Mouse (Mus musculus) hindbrain, embryonic 13.5 days (tissue): ENCODE data around the gene Bpifa3. TPM values are rescaled to one million over a fixed set of nuclear protein-coding genes. Genes with fewer than 3 reads are reported as not detected.
"Not testable (repeated sequence)": the region's sequence is repeated elsewhere in the genome, so short reads cannot be mapped to it uniquely, and the experiment has no call there.

Experiments used
- ATAC-seq: fragments of 200-750 bp; cut with Nextera tagmentation; 2 replicates; pipeline ENCODE4 v1.8.0; 2017; ENCODE audit warnings: moderate TSS enrichment; ENCODE audit not compliant: low FRiP score
- H3K27ac ChIP-seq: fragments of 300-500 bp; sonication (generic); 2 replicates; pipeline ENCODE4 v1.5.1; 2015; ENCODE audit warnings: inconsistent platforms, mild to moderate bottlenecking, moderate library complexity
- H3K27me3 ChIP-seq: fragments of 300-500 bp; sonication (generic); 2 replicates; pipeline ENCODE4 v1.6.1; 2015; ENCODE audit warnings: mild to moderate bottlenecking, inconsistent platforms
- H3K36me3 ChIP-seq: fragments of 300-500 bp; sonication (generic); 2 replicates; pipeline ENCODE4 v1.6.1; 2015; ENCODE audit warnings: mild to moderate bottlenecking, inconsistent platforms
- H3K4me1 ChIP-seq: fragments of 300-500 bp; sonication (generic); replicated peaks from 2 replicates; pipeline ENCODE4 v1.6.1; 2015; ENCODE audit warnings: inconsistent platforms
- H3K4me2 ChIP-seq: fragments of 300-500 bp; sonication (generic); 2 replicates; pipeline ENCODE4 v1.6.1; 2015; ENCODE audit warnings: inconsistent platforms, mild to moderate bottlenecking, moderate library complexity
- H3K4me3 ChIP-seq: fragments of 300-500 bp; sonication (generic); 2 replicates; pipeline ENCODE4 v1.5.1; 2015; ENCODE audit warnings: mild to moderate bottlenecking, inconsistent platforms
- H3K9ac ChIP-seq: fragments of 300-500 bp; sonication (generic); 2 replicates; pipeline ENCODE4 v1.6.1; 2015; ENCODE audit warnings: mild to moderate bottlenecking, inconsistent platforms
- H3K9me3 ChIP-seq: fragments of 300-500 bp; sonication (generic); 2 replicates; pipeline ENCODE4 v1.6.1; 2016; ENCODE audit warnings: inconsistent platforms
- WGBS: fragments of 180-500 bp; shearing (Covaris S2); methylation state at CpG from one replicate; pipeline ENCODE4 v1.1.7; 2015; 5-methylcytosine and 5-hydroxymethylcytosine counted together
- polyA plus RNA-seq: library from polyadenylated mRNA; unstranded; fragments of >200 nt; fragmentation: Nextera tagmentation; extraction: Ambion mirVana; gene quantifications from 2 replicates; pipeline ENCODE4 v1.2.1, GENCODE M21; 2015

The Bpifa3 gene
- not detected in 2 replicates for polyA plus RNA-seq

DNA sequence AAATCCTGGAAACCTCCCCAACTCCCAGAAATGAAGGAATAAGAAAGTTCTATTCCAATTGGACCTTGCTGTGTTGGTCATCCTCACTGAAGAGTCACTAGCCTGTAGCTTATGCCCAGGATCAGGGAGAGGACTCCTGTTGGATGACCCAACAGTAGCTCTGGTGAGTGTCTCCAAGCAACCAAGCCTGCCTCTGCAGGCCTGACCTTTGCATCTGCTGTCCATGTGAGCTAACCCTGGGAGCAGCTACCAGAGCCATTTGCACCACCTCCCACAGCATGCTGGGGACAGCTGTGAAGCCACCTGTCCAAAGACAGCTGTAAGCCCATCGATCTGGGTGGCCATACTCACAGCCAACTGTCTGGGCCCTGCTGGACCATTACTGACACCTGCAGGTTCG lies at the start of gene Bpifa3:
TSS of gene Bpifa3 (plus strand) at position 217 of the 400 bp plus-strand sequence.
- WGBS = 71% methylated on average over 2 of the region's 2 CpGs

DNA sequence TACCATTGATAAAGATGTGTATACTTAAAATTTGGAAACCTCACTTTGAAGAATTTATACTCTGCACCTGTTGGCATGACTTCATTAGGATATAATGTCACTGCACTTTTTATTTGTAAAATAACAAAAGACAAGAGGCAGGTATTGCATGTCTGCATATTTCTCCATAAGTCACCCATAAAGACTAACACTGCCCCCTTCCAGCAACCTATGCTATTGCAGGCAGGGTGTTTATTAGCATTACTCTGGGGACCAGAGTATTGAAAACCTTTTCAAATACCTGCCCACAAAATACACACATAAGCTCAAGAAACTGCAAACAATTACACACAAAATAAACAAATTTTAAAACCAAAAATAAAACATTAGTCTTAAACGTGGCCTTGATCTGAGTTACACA lies 32.4 kb upstream of the Bpifa3 start:
- no peaks in the 10 kb centered on the region for H3K9me3 ChIP-seq
- H3K4me1 ChIP-seq = no peaks in the 10 kb centered on the region
- no peak overlapping the region for H3K9ac ChIP-seq
- H3K4me2 ChIP-seq = no peak overlapping the region
- H3K4me3 ChIP-seq = no peak overlapping the region
- H3K27ac ChIP-seq = no peak overlapping the region
- no peaks in the 10 kb centered on the region for H3K27me3 ChIP-seq
- no peaks in the 10 kb centered on the region for H3K36me3 ChIP-seq
- 52% methylated on average over 1 of the region's 1 CpGs for WGBS
- no peak for ATAC-seq

More for the DNA sequence above, at the start of gene Bpifa3:
- Histone ChIP-seq H3K4me3 (no peak within 1 kb of the TSS), H3K9ac (no peak within 1 kb of the TSS), H3K27me3 (no peaks in the 10 kb centered on the region), H3K27ac (no peak within 1 kb of the TSS), H3K4me2 (no peak within 1 kb of the TSS), H3K36me3 (no peaks in the 10 kb centered on the region), H3K9me3 (no peaks in the 10 kb centered on the region), H3K4me1 (no peaks in the 10 kb centered on the region)
- ATAC-seq = no peak

DNA sequence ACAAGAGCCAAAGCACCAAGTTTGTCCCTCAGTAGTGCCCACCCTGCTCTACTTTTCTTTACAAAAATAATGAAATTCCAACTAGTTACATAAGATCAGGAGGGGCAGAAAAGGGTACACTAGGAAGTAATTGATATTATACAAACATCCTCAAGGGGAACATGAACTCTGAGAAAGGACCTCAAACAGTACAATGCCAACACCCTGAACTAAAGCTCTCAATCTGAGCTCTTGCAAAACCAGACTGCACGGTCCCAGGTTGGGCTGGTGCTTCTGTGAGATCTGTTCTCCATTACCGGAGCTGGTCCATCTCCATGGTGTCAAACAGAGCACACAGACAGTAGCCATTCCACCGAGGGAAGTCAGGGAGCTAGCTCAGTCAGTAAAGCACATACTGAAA lies 12.8 kb upstream of the Bpifa3 start:
- Histone ChIP-seq H3K4me1 (no peaks in the 10 kb centered on the region), H3K36me3 (no peaks in the 10 kb centered on the region), H3K4me3 (no peak overlapping the region), H3K9ac (no peak overlapping the region), H3K4me2 (no peak overlapping the region), H3K9me3 (no peaks in the 10 kb centered on the region), H3K27me3 (no peaks in the 10 kb centered on the region), H3K27ac (no peak overlapping the region)
- no peak for ATAC-seq
- 93% methylated on average over 3 of the region's 3 CpGs for WGBS

DNA sequence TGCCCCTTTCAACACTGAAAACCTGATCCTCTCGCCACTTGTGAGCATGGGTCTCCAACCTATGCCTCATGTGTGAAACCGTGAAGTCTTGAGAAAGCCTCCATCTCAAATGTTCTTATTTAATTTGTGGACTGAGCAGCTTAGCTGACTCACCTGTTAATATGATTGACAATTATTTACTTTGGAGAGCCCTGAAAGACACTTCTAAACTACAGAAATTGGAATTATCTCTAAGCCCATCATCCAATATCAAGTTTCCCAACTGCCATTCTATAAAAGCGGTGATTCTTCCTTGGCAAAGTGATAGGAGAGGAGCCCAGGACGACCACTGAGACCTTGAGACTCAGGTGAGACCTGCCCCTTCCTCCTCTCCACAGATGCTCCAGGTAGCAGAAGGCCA lies 12.4 kb downstream of the Bpifa3 start, which contains the start of gene Bpifa1:
TSS of gene Bpifa1 (plus strand) at position 301 of the 400 bp plus-strand sequence.
- Histone ChIP-seq H3K4me2 (no peak within 1 kb of the TSS), H3K27ac (no peak within 1 kb of the TSS), H3K9me3 (no peaks in the 10 kb centered on the region), H3K27me3 (no peaks in the 10 kb centered on the region), H3K4me3 (no peak within 1 kb of the TSS), H3K4me1 (0 out of 2 replicates have a peak, but pooled peaks cover 3% of the 10 kb centered on the region), H3K36me3 (no peaks in the 10 kb centered on the region), H3K9ac (no peak within 1 kb of the TSS)
- WGBS = 83% methylated on average over 4 of the region's 4 CpGs
- no peak for ATAC-seq

DNA sequence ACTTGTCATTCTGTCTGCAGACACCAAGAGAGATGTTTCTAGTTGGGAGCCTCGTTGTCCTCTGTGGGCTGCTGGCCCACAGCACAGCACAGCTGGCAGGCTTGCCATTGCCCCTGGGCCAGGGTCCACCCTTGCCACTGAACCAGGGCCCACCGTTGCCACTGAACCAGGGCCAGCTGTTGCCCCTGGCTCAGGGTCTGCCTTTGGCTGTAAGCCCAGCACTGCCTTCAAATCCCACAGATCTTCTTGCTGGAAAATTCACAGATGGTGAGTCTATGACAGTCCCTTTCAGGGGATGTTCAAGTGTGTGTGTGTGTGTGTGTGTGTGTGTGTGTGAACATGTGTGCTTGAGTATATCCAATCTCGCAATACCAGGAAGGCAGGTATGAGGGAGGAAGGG lies 13.6 kb downstream of the Bpifa3 start:
- ATAC-seq = no peak
- Histone ChIP-seq H3K27ac (no peak overlapping the region), H3K9ac (no peak overlapping the region), H3K4me2 (no peak overlapping the region), H3K4me1 (0 out of 2 replicates have a peak, but pooled peaks cover 3% of the 10 kb centered on the region), H3K27me3 (no peaks in the 10 kb centered on the region), H3K4me3 (no peak overlapping the region), H3K9me3 (no peaks in the 10 kb centered on the region), H3K36me3 (no peaks in the 10 kb centered on the region)
- 77% methylated on average over 3 of the region's 3 CpGs for WGBS

DNA sequence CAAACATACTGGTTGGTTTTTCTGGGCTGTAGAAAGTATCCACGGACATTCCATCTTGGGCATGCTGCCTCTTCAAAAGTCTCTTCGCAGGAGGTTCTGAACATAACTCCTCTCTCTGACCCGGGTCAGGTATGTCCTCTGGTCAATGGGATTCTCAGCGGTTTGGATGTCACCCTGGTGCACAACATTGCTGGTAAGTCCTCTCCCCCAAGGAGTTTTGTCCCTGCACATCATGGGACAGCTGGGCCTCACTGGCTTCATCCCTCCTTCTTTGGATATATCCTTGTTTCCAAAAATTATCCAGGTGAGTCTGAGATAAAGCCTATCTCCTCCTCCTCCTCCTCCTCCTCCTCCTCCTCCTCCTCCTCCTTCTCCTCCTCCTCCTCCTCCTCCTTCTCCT lies 17.4 kb downstream of the Bpifa3 start:
- no peak overlapping the region for H3K9ac ChIP-seq
- 82% methylated on average over 4 of the region's 4 CpGs for WGBS
- no peak for ATAC-seq

DNA sequence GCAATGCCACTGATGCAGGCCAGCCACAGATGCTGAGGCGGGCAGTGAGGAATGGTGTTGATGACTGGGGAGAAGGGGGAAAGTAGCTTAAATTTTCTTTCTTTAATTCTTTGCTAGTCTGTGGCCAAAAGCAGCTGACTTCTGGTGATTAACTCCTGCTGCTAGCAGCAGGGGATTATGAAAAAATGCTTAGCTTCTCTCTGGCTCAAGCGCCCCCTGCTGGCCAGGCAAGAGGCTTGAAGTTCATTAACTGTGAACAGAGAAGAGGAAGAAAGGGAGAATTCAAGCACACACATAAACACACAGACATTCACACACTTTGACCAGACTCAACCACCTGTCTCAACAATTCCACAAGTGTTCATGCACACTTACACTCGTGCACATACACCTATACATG lies 28.3 kb downstream of the Bpifa3 start:
- Histone ChIP-seq H3K27ac (no peak overlapping the region), H3K4me3 (no peak overlapping the region), H3K4me2 (no peak overlapping the region), H3K9me3 (no peaks in the 10 kb centered on the region), H3K4me1 (no peaks in the 10 kb centered on the region), H3K36me3 (no peaks in the 10 kb centered on the region), H3K27me3 (no peaks in the 10 kb centered on the region), H3K9ac (no peak overlapping the region)
- ATAC-seq = no peak
- 41% methylated on average over 3 of the region's 3 CpGs for WGBS

More for the DNA sequence above, 17.4 kb downstream of the Bpifa3 start:
- Histone ChIP-seq H3K36me3 (no peaks in the 10 kb centered on the region), H3K27ac (no peak overlapping the region), H3K4me2 (no peak overlapping the region), H3K4me1 (0 out of 2 replicates have a peak, but pooled peaks cover 3% of the 10 kb centered on the region), H3K9me3 (no peaks in the 10 kb centered on the region), H3K4me3 (no peak overlapping the region), H3K27me3 (no peaks in the 10 kb centered on the region)

DNA sequence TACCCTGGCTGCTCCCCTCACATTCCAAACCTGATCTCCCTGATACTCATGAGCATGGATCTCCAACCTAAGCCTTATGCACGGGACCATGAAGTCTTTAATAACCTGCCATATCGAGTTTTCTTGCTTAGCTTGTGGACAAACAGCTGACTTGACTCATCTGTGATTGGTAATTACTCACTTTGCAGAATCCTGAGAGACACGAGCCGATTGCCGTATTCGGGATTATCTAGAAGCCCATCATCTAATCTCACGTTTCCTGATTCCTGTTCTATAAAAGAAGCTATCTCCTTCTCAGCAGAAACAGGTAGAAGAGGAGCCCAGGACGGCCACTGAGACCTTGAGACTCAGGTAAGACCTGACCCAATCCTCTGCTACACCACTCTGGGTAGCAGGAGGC lies 32.2 kb downstream of the Bpifa3 start, which contains the start of gene Bpifa5:
TSS of gene Bpifa5 (plus strand) at position 301 of the 400 bp plus-strand sequence.
- no peak within 1 kb of the TSS for H3K4me2 ChIP-seq
- H3K4me1 ChIP-seq = no peaks in the 10 kb centered on the region
- ATAC-seq = no peak
- H3K27me3 ChIP-seq = no peaks in the 10 kb centered on the region
- no peaks in the 10 kb centered on the region for H3K36me3 ChIP-seq
- H3K27ac ChIP-seq = no peak within 1 kb of the TSS
- H3K9ac ChIP-seq = no peak within 1 kb of the TSS
- WGBS = 84% methylated on average over 8 of the region's 8 CpGs
- no peak within 1 kb of the TSS for H3K4me3 ChIP-seq
- no peaks in the 10 kb centered on the region for H3K9me3 ChIP-seq

DNA sequence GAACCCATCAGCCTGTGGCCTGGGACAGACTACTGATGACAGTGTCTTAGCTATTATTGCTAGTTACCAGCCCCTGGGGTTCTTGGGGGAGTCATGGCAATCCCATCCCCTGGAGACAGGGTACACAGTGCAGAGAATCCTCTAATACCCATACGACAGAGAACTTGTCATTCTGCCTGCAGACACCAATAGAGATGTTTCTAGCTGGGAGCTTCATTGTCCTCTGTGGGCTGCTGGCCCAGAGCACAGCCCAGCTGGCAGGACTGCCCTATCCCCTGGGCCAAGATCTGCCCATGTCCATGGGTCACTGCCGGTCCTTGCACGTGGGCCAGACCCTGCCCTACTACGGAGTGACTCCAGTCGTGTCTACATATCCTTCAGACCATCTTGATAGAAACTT lies 33.2 kb downstream of the Bpifa3 start:
- Histone ChIP-seq H3K4me1 (no peaks in the 10 kb centered on the region), H3K27me3 (no peaks in the 10 kb centered on the region), H3K36me3 (no peaks in the 10 kb centered on the region), H3K4me3 (no peak overlapping the region), H3K9ac (no peak overlapping the region), H3K27ac (no peak overlapping the region), H3K9me3 (no peaks in the 10 kb centered on the region), H3K4me2 (no peak overlapping the region)
- WGBS = 91% methylated on average over 5 of the region's 5 CpGs
- ATAC-seq = no peak

DNA sequence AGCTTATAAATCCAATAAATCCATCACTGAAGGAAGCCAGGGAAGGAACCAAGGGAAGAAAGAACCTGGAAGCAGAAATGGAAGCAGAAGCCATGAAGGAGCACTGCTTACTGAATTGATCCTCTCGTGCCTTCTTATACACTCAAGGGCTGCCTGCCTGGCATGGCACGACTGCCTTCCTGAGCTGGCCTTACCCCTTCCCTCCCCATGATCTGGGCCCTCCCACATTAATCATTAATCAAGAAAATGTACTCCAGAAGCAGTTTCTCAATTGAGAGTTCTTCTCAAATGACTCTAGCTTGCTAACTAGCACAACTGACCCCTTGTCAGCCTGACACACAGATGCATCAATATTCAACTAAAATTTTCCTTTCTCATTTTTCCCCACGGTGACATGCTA lies 39.0 kb downstream of the Bpifa3 start:
- H3K9ac ChIP-seq = no peak overlapping the region
- no peak for ATAC-seq

DNA sequence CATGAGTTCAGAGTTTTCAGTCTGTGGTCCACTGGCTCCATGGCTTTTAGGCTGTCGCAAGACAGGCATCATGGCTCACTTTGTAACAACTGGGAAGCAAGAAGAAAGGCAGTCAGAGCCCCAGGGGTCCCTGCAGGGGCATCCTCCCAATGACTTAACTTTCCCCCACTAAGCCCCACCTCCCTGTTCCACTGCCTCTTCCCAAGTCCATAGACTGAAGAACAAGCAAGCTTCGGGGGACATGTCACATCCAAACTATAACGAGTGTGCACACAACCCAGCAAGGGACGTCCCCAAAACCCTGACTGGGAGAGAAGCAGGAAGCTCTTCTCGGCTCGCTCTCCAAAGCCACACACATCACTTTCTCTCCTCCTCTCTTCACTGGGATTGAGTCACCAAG lies 41.5 kb downstream of the Bpifa3 start:
- Histone ChIP-seq H3K27me3 (no peaks in the 10 kb centered on the region), H3K4me1 (no peaks in the 10 kb centered on the region), H3K27ac (no peak overlapping the region), H3K4me3 (no peak overlapping the region), H3K9ac (no peak overlapping the region), H3K9me3 (no peaks in the 10 kb centered on the region), H3K36me3 (no peaks in the 10 kb centered on the region), H3K4me2 (no peak overlapping the region)
- 81% methylated on average over 6 of the region's 6 CpGs for WGBS
- ATAC-seq = no peak

More for the DNA sequence above, 39.0 kb downstream of the Bpifa3 start:
- Histone ChIP-seq H3K9me3 (no peaks in the 10 kb centered on the region), H3K4me3 (no peak overlapping the region), H3K27me3 (no peaks in the 10 kb centered on the region), H3K36me3 (no peaks in the 10 kb centered on the region), H3K4me1 (no peaks in the 10 kb centered on the region), H3K27ac (no peak overlapping the region), H3K4me2 (no peak overlapping the region)
- 62% methylated on average over 3 of the region's 3 CpGs for WGBS

DNA sequence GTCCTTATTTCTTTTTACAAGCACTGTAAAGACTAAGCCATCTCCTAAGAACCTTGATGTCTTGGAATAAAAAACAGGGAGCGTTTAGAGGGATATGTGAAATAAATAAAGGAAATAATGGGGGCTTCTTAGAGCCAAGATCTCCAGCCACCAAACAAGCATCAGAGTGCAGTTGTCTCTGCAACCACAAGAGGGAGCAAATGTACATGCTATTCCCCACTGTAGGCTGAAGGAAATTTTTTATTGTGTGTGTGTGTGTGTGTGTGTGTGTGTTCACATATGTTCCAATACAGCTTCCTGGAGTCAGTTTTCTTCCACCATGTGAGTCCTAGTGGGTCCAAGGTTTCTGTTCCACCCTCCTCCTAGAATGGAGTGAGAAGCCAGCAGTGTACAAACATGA lies 43.2 kb downstream of the Bpifa3 start:
- H3K9me3 ChIP-seq = no peaks in the 10 kb centered on the region
- H3K9ac ChIP-seq = no peak overlapping the region
- 46% methylated on average over 1 of the region's 1 CpGs for WGBS
- no peaks in the 10 kb centered on the region for H3K27me3 ChIP-seq
- no peaks in the 10 kb centered on the region for H3K4me1 ChIP-seq
- ATAC-seq = no peak
- no peaks in the 10 kb centered on the region for H3K36me3 ChIP-seq
- no peak overlapping the region for H3K27ac ChIP-seq
- no peak overlapping the region for H3K4me3 ChIP-seq
- H3K4me2 ChIP-seq = no peak overlapping the region

DNA sequence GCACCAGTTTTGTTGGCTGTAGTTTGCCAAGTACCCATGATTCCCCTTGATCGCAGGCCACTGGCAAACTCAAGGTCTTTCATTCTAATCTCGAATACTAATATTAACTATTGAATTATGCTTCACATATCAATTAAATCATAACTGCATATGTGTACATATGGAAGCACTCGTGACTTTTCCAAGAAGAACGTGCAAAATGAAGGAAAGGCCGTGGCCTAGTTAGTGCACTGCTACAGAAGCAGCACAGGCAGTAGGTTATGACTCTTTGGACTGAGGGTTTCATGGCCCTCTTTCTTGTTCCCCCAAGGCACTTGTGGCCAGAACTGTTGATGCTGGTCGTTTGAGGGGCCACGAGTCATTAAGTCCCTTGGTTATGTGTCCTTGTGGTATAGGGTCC lies 51.8 kb downstream of the Bpifa3 start:
- H3K4me1 ChIP-seq, H3K27ac ChIP-seq, ATAC-seq, H3K4me3 ChIP-seq, H3K4me2 ChIP-seq, H3K9me3 ChIP-seq, H3K36me3 ChIP-seq, H3K27me3 ChIP-seq, H3K9ac ChIP-seq: not testable (repeated sequence)
- WGBS = 88% methylated on average over 7 of the region's 7 CpGs
